Mouse (Mus musculus): Measurements from ENCODE around the gene Cadps2. TPM values are rescaled to one million over a fixed set of nuclear protein-coding genes. Genes with fewer than 3 reads are reported as not detected.

The Cadps2 gene
- polyA plus RNA-seq, 1 experiment: 5.0 TPM

- TF ChIP-seq POLR2A (IDR thresholded peaks at IDR 0.05; ENCODE audit: low read depth, low read length) (no peak), CTCF (conservative IDR thresholded peaks at IDR 0.05; ENCODE audit: insufficient read depth, insufficient read length, low read depth, low read length) (no peak)
- WGBS: 16% methylated on average over 7 of the region's 7 CpGs
- H3K27me3 ChIP-seq (replicated peaks; ENCODE audit: control insufficient read depth, insufficient read depth, low read length): no peaks in the 10 kb centered on the region
- no peaks in the 10 kb centered on the region for H3K36me3 ChIP-seq (ENCODE audit: control insufficient read depth, insufficient read depth, low read length)
- H3K4me3 ChIP-seq (ENCODE audit: insufficient read depth, low read depth, low read length): no peak overlapping the region
- no peak for DNase-seq
- H3K27ac ChIP-seq (ENCODE audit: insufficient read depth, low read depth, low read length): no peak overlapping the region
- no peaks in the 10 kb centered on the region for H3K4me1 ChIP-seq (ENCODE audit: control insufficient read depth, insufficient read depth, low read length)
Measured at GRCm38 (mm10) chr6:23353480-23353879, 485.7 kb downstream of the Cadps2 start.

- DNase-seq: no peak
- 75% methylated on average over 7 of the region's 7 CpGs for WGBS
- Histone ChIP-seq H3K27ac (ENCODE audit: insufficient read depth, low read depth, low read length) (no peak overlapping the region), H3K36me3 (ENCODE audit: control insufficient read depth, insufficient read depth, low read length) (no peaks in the 10 kb centered on the region), H3K4me1 (ENCODE audit: control insufficient read depth, insufficient read depth, low read length) (no peaks in the 10 kb centered on the region), H3K4me3 (ENCODE audit: insufficient read depth, low read depth, low read length) (no peak overlapping the region), H3K27me3 (replicated peaks; ENCODE audit: control insufficient read depth, insufficient read depth, low read length) (no peaks in the 10 kb centered on the region)
- TF ChIP-seq POLR2A (IDR thresholded peaks at IDR 0.05; ENCODE audit: low read depth, low read length): no peak
- TF ChIP-seq CTCF (conservative IDR thresholded peaks at IDR 0.05; ENCODE audit: insufficient read depth, insufficient read length, low read depth, low read length): no peak
Measured at GRCm38 (mm10) chr6:23337411-23338063, 501.7 kb downstream of the Cadps2 start.

- no peak for DNase-seq
- no peak overlapping the region for H3K27ac ChIP-seq (ENCODE audit: insufficient read depth, low read depth, low read length)
Measured at GRCm38 (mm10) chr6:23314945-23315344, 524.3 kb downstream of the Cadps2 start.

GRCm38 (mm10) chr6:23314291-23314690 lies 524.9 kb downstream of the Cadps2 start:
- no peak overlapping the region for H3K4me3 ChIP-seq (ENCODE audit: insufficient read depth, low read depth, low read length)
- WGBS: 82% methylated on average over 5 of the region's 5 CpGs
- TF ChIP-seq POLR2A (IDR thresholded peaks at IDR 0.05; ENCODE audit: low read depth, low read length) (no peak), CTCF (conservative IDR thresholded peaks at IDR 0.05; ENCODE audit: insufficient read depth, insufficient read length, low read depth, low read length) (no peak)

More at GRCm38 (mm10) chr6:23314945-23315344, 524.3 kb downstream of the Cadps2 start:
- H3K36me3 ChIP-seq (ENCODE audit: control insufficient read depth, insufficient read depth, low read length): no peaks in the 10 kb centered on the region
- no peaks in the 10 kb centered on the region for H3K4me1 ChIP-seq (ENCODE audit: control insufficient read depth, insufficient read depth, low read length)
- TF ChIP-seq POLR2A (IDR thresholded peaks at IDR 0.05; ENCODE audit: low read depth, low read length) (no peak), CTCF (conservative IDR thresholded peaks at IDR 0.05; ENCODE audit: insufficient read depth, insufficient read length, low read depth, low read length) (no peak)
- no peak overlapping the region for H3K4me3 ChIP-seq (ENCODE audit: insufficient read depth, low read depth, low read length)
- 85% methylated on average over 8 of the region's 8 CpGs for WGBS
- H3K27me3 ChIP-seq (replicated peaks; ENCODE audit: control insufficient read depth, insufficient read depth, low read length): no peaks in the 10 kb centered on the region

GRCm38 (mm10) chr6:23306046-23306445 lies 533.2 kb downstream of the Cadps2 start:
- H3K36me3 ChIP-seq (ENCODE audit: control insufficient read depth, insufficient read depth, low read length): no peaks in the 10 kb centered on the region
- 51% methylated on average over 6 of the region's 6 CpGs for WGBS
- H3K4me1 ChIP-seq (ENCODE audit: control insufficient read depth, insufficient read depth, low read length): no peaks in the 10 kb centered on the region
- TF ChIP-seq POLR2A (IDR thresholded peaks at IDR 0.05; ENCODE audit: low read depth, low read length) (no peak), CTCF (conservative IDR thresholded peaks at IDR 0.05; ENCODE audit: insufficient read depth, insufficient read length, low read depth, low read length) (no peak)
- H3K4me3 ChIP-seq (ENCODE audit: insufficient read depth, low read depth, low read length): no peak overlapping the region
- H3K27ac ChIP-seq (ENCODE audit: insufficient read depth, low read depth, low read length): no peak overlapping the region
- H3K27me3 ChIP-seq (replicated peaks; ENCODE audit: control insufficient read depth, insufficient read depth, low read length): no peaks in the 10 kb centered on the region
- no peak for DNase-seq

More at GRCm38 (mm10) chr6:23314291-23314690, 524.9 kb downstream of the Cadps2 start:
- no peak for DNase-seq
- Histone ChIP-seq H3K4me1 (ENCODE audit: control insufficient read depth, insufficient read depth, low read length) (no peaks in the 10 kb centered on the region), H3K27ac (ENCODE audit: insufficient read depth, low read depth, low read length) (no peak overlapping the region), H3K27me3 (replicated peaks; ENCODE audit: control insufficient read depth, insufficient read depth, low read length) (no peaks in the 10 kb centered on the region), H3K36me3 (ENCODE audit: control insufficient read depth, insufficient read depth, low read length) (no peaks in the 10 kb centered on the region)

GRCm38 (mm10) chr6:23298596-23298995 lies 540.6 kb downstream of the Cadps2 start:
- Histone ChIP-seq H3K27me3 (replicated peaks; ENCODE audit: control insufficient read depth, insufficient read depth, low read length) (no peaks in the 10 kb centered on the region), H3K36me3 (ENCODE audit: control insufficient read depth, insufficient read depth, low read length) (no peaks in the 10 kb centered on the region), H3K27ac (ENCODE audit: insufficient read depth, low read depth, low read length) (no peak overlapping the region), H3K4me3 (ENCODE audit: insufficient read depth, low read depth, low read length) (no peak overlapping the region), H3K4me1 (ENCODE audit: control insufficient read depth, insufficient read depth, low read length) (no peaks in the 10 kb centered on the region)
- TF ChIP-seq POLR2A (IDR thresholded peaks at IDR 0.05; ENCODE audit: low read depth, low read length) (no peak), CTCF (conservative IDR thresholded peaks at IDR 0.05; ENCODE audit: insufficient read depth, insufficient read length, low read depth, low read length) (no peak)
- DNase-seq: no peak
- WGBS: 86% methylated on average over 2 of the region's 2 CpGs

- no peak for TF ChIP-seq CTCF (conservative IDR thresholded peaks at IDR 0.05; ENCODE audit: insufficient read depth, insufficient read length, low read depth, low read length)
- TF ChIP-seq POLR2A (IDR thresholded peaks at IDR 0.05; ENCODE audit: low read depth, low read length): no peak
- WGBS: 92% methylated on average over 4 of the region's 4 CpGs
- no peak for DNase-seq
- Histone ChIP-seq H3K27ac (ENCODE audit: insufficient read depth, low read depth, low read length) (no peak overlapping the region), H3K4me3 (ENCODE audit: insufficient read depth, low read depth, low read length) (no peak overlapping the region), H3K36me3 (ENCODE audit: control insufficient read depth, insufficient read depth, low read length) (no peaks in the 10 kb centered on the region), H3K4me1 (ENCODE audit: control insufficient read depth, insufficient read depth, low read length) (no peaks in the 10 kb centered on the region), H3K27me3 (replicated peaks; ENCODE audit: control insufficient read depth, insufficient read depth, low read length) (no peaks in the 10 kb centered on the region)
Measured at GRCm38 (mm10) chr6:23294685-23295084, 544.5 kb downstream of the Cadps2 start.

All from kidney, adult 2 months (tissue).